Mouse (Mus musculus) ovary, postnatal 14 days (tissue): ENCODE measurements around the gene Ucp2.
"Not testable (repeated sequence)": the region's sequence is repeated elsewhere in the genome, so short reads cannot be mapped to it uniquely, and the experiment has no call there.

Source experiments
- DNase-seq: peaks from one replicate; pipeline ENCODE4 v3.0.0; 2022; ENCODE audit warnings: low spot score

Ucp2 gene

DNA sequence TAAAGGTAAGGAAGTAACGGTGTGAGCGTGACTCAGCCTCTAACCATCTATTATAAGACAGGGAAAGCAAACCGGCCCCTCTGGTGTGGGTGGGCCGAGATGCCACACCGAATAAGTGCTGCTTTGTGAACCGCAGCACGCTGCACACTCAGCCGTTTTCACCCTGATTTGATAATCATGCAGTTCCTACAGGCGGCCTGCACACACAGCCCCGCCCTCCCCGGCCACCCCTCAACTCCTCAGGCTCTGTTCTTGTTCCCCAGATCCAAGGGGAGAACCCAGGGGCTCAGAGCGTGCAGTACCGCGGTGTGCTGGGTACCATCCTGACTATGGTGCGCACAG is 13.3 kb upstream of the Ucp2 start:
- no peak for DNase-seq

DNA sequence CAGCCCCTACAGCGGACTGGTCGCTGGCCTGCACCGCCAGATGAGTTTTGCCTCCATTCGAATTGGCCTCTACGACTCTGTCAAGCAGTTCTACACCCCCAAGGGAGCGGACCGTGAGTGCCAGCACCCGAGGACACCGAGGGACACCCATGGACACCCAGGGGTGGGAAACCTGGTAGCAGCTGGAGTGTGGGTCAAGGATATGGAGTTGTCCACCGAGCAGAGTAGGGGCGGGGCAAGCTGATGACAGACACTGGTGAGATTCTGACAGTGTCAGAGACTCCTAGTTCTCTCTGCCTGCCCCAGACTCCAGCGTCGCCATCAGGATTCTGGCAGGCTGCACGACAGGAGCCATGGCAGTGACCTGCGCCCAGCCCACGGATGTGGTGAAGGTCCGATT is 13.0 kb upstream of the Ucp2 start:
- DNase-seq: no peak

DNA sequence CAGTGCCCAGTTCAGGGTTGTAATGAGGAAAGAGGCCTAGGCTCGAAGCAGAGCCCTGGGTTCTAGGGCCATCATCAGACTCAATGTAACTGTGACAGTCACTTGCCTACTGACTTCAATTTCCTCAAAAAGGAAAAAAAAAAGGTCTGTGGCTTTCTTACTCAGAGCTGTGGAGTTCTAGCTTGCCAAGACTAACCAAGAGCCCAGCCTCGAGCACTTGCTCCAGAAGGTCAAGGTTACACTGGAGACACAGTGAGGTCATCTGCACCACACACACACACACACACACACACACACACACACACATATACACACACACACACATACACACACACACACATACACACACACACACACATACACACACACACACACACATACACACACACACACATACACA is 11.1 kb upstream of the Ucp2 start:
- not testable (repeated sequence) for DNase-seq

DNA sequence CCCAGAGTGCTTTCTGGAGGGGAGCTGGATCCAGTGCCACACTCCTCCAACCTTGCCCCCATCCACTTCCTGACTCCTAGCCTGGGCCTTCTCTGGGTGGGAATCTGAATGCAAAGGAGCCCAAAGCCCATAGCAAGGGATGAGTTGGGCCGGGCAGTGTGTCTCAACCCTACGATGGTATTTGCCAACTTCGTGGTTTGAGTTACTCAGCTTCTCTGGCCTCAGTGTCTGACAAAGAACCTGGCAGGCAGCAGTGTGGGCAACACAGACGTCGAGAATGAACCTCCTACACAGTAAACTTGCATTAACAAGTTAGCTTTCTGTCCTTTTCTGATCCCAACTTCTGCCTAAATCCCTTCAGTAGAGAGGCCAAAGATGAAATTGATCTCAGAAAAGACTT is 8.6 kb upstream of the Ucp2 start:
- DNase-seq: no peak

DNA sequence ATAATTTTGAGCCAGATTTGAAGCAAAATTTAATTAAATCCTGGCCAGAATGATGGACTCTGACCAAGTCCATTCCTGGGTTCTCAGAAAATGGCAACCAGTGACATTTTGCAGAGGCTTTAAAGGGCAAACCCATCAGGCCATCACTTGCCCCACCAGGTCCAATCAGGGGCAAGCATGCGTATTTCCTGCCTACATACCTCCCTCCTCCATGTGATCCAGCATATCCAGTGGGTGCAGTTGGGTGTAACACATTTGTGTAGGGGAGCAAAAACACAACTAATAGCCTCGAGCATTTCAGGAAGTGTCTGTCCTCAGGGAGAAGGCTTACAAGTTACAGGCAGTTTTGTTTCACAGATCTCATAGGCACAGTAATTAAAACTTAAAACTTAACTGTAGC is 5.8 kb upstream of the Ucp2 start:
- DNase-seq: no peak

DNA sequence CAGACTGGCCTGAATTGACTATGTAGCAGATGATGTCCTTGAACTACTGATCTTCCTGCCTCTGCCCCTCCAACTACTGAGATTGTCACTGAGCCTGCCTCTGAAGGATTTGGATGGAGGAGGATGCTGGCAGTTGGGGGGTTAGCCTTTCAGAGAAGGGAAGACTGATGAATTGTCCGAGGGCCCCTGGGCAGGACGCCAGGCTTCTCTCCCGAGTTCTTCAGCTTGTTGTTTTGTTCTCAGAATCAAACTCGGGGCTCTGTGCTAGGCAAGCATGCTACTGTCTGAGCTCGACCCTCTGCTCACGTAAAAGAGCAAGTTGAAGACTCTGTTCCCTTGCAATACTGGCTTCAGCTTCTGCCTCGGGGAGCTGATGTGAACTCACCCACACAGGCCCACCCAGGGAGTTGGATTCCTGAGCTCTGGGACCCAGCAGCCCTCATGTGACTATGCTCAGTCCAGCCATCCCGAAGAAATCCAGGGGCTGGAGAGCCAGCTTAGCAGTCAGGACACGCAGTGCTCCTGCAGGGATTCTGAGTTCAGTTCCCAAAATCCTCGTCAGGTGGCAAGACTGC is 4.6 kb upstream of the Ucp2 start:
- no peak for DNase-seq

DNA sequence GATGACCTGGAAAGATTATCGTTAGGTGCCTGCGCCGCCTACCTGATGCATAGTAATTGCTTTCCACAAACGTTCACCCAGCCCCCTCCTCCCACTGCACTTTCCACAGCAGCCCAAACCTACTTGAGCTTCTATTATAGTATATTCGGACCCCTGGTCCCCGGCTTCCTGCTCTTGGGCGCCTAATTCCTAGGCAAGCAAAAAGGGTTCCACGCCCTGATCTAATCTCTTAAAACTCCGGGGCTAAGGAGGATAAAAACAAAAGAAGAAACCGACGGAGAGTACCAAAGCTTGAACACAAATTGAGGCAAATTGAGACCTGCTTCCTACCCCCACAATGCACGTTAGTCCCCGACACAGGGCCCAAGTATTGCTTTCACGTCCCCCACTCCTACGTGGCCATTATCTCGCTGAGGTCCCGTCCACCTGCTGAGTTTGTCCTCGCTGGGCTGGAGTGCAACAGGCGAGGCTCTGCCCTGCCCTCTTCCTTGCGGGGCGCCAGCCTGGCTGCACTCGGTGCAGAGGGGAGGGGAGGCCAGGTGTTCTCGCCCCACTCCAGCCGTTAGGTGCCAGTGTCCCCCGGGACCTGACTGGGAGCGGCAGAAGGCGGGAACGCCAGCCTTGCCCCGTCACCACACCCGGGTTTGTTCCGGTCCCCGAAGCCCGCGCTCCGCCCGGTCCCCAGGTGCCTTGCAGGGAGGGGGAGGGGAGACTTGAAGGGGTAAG is 583 bp upstream of the Ucp2 start:
- no peak for DNase-seq

DNA sequence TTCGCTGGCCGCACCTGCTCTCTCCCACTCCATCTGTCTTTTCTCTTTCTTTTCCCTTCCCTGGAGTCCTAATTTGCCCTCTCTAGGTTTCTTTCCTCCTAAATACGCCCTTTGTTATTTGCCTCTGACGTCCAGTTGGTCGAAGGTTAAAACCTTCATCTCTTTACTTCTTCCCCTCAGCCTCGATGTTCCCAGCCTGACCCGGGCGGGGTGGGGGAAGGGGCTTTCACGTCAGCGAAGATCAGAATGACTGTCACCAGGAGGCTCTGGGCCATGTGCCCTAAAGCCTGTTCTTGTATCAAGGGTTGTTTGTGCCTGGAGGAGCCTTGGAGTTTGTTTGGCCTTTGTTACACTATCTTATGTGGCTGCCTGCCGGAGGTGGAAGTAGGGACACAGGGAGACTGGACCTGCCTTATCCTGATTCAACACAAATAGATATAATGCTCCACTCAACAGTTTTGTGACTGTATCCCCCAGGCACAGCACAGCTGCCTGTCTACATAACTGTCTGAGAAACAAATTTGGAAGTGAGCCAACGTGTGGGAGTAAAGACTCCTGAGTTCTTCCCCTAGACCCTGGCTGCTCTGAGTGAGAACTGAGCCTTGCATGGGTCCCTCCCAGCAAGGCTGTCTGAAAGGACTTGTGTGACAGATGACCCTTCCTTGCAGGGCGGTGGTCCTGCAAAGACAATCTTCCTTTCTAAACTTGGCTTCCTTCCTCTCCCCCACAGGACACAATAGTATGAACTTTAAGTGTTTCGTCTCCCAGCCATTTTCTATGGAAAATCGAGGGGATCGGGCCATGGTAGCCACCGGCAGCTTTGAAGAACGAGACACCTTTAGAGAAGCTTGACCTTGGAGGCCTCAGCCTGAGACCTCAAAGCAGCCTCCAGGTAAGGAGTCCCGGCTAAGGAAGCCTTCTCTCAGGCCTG is 612 bp downstream of the Ucp2 start:
- no peak for DNase-seq

DNA sequence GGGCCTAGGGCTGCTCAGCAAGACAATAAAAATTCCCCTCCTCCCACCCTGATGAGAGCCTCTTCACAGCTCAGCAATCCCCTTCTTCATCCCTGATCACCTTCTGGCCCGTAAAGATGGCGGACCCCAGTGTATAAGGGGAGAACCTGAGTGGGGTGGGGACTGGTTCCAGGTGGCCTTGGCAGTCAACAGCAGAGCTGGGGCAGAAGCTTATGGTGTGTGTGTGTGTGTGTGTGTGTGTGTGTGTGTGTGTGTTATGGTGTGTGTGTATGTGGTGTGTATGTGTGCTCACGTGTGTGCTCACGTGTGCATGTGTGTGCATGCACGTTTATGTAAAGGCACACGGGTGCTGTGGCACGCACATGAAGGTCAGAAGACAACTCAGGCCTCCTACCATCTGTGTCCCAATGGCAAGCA is 1.3 kb downstream of the Ucp2 start:
- DNase-seq: no peak

DNA sequence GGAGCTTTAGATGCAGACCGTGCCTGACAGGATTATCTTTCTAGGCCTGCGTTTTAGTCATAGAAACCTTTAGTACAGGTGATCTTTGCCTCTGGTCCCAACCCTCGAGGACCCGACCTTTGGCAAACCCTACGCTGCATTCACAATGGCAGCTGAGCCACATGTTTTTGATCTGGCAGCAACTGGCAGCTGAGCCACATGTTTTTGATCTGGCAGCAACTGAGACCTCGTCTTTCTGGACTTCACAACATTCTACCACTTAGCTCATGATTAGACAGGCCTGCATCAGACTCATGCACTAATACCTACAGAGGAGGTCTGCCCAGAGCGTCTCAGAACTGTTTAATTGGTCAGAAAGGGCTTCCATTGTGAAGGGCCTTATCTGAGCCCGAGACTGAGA is 1.9 kb downstream of the Ucp2 start:
- no peak for DNase-seq

DNA sequence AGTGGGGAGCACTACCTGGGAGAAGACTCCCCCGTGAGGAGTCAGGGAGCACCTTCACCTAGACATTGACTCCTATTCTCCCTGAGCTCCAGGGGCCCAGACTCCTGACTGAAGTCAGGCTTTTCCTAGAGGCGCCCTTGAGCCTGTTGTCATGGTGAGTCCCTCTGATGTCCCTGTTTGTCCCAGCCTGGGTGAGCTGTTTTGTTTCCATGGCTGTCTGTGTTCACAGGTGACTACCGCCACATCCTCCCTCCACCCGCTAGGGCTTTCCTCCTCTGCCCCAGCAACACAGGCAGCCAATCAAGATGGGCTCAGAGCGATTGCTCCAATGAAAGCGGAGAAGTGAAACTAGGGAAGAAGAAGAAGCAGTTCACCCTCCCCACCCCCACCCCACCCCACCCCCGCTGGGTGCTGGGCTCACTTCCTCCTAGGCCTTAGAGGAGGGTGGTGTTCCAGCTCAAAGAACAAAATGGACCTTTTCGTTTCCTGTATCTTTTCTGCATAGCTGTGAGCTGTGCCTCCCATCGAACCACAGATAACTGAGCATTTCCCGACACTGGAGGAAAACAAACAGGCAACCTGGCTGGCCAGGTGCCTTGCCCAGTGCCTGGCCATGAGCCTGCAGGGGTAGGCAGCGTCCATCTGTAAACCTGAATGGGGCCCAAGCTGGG is 2.6 kb downstream of the Ucp2 start:
- no peak for DNase-seq

DNA sequence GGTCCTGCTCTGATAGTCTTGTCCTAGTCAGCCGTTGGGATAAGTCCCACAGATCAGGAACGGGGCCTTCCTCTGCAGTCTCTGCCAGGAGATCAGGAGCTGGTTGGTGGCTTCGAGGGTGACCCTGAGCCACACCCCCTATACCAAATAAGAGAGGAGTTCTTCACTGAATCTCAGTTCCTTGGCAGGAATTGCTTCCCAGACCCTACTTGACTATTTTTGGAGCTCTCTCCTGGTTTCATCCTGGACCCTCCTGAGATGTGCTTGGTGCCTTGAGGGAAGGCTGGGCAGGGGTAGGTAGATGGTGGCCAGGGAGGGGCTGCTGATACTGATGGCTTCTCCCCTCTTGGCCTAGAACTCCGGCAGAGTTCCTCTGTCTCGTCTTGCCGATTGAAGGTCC is 3.2 kb downstream of the Ucp2 start:
- DNase-seq: no peak

DNA sequence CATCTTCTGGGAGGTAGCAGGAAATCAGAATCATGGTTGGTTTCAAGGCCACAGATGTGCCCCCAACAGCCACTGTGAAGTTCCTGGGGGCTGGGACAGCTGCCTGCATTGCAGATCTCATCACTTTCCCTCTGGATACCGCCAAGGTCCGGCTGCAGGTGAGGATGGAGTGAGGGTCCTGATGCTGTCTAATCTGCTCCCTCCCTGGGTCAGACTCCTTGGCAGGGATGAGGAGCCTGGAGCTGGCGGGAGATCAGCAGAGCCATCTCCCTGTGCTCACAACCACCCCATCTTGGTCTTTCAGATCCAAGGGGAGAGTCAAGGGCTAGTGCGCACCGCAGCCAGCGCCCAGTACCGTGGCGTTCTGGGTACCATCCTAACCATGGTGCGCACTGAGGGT is 3.7 kb downstream of the Ucp2 start:
- no peak for DNase-seq

DNA sequence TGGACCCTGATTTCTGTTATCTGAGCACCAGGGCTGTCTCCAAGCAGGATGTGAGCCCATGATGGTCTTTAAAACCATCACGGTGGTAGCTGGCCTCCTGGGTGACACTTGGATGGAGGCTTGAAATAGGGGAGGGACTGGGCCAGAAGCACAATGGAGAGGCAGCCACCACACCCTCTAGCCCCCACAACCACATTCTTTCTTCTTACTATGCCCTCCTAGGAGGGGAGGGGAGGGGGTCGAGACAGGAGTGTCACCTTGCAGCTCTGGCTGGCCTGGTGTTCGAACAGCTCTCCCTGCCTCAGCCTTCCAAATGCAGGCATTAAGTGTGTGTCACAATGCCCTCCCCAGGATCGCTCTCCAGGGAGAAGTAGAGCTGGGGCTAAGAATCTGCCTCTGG is 4.3 kb downstream of the Ucp2 start:
- DNase-seq: no peak

DNA sequence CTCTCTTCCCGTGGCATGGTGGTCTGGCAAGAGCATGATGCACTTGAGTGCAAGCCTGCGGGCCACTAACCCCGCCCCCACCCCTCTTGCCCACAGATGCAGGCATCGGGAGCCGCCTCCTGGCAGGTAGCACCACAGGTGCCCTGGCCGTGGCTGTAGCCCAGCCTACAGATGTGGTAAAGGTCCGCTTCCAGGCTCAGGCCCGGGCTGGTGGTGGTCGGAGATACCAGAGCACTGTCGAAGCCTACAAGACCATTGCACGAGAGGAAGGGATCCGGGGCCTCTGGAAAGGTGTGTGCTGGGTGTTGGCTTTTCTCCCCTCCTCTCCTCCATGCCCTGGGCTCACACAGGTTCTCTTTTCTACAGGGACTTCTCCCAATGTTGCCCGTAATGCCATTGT is 4.8 kb downstream of the Ucp2 start:
- DNase-seq: no peak

DNA sequence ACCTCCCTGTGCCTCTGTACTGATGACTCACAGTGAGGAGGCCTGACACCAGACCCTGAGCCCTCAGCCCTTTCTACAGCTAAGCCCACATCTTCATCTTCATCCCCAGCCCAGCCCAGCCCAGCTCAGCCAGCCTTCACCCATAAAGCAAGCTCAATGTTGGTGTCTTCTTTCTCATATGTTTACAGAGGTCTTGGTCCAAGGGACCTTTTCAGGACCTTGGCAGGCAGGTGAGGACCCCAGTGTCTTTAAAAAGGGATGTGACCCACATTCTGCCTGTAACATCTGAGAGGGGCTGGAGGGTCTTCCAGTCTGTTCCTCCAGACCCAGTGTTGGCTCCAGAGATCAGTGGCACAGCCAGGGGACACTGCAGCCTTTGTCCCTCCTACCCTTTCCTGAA is 6.3 kb downstream of the Ucp2 start:
- DNase-seq: no peak

DNA sequence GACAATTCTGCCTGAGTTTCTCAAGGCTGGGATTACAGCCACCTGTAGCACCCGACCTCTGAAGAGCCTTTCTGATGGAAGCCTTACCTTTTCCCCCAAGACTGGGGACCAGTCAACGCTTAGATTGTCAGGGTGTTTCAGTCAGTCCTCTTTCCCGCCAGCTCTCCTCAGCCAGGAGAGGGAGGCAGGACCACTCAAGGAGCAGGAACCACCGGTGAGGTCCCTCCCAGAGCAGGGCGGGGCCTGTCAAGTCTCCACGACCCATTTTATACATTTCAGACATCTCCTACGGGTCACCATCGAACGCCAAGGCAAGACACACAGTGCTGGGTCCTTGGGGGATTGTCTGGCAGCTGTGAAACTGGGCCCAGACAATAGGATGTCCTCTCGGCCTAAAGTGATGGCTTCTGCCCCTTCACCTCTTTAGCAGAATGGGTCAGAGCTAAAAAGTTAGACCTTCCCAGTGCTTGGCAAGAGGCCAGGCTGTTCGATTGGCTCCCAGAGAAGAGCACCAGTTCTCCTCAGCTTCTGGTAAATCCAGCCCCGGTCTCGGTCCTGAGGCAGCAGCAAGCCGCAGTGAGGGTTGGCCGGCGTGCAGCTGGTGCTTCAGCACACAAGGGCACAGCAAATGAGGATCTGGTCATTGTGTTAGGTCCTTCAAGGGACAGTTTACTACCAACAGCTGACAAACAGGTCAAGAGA is 7.3 kb downstream of the Ucp2 start:
- DNase-seq: no peak

DNA sequence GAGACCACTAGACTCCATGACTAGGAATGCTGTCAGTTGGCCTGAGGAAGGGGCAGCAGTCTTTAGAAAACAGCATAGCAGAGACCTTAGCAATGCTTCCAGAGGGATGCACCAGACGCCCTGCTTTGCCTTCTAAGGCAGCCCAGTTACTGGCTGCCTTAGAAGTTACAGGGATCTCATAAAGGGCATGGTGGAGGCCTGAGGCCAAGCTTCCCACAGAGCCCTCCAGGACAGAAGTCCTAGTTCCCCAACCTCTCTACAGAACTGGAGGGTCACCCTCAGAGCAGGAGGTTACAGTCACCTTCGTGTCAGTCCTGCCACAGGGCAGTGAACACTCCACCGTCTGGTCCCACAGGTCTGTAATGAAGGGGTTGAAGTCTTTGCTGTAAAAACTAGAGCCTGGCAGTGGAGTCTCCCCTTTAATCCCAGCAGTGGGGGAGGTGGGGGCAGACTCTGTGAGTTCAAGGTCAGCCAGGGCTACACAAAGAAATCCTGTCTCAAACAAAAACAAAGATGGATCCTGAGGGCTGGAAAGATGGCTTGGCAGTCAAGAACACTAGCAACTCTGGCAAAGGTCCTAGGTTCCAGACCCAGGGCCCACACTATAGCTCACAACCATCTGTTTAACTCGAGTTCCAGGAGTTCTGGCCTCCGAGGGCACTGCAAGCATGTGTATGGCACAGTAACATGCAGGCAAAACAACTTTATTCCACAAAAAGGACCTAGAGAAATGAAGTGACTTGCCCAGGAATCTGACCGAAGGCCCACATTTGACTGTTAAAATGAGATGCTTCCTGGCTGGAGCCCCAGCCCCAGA is 8.1 kb downstream of the Ucp2 start:
- no peak for DNase-seq

DNA sequence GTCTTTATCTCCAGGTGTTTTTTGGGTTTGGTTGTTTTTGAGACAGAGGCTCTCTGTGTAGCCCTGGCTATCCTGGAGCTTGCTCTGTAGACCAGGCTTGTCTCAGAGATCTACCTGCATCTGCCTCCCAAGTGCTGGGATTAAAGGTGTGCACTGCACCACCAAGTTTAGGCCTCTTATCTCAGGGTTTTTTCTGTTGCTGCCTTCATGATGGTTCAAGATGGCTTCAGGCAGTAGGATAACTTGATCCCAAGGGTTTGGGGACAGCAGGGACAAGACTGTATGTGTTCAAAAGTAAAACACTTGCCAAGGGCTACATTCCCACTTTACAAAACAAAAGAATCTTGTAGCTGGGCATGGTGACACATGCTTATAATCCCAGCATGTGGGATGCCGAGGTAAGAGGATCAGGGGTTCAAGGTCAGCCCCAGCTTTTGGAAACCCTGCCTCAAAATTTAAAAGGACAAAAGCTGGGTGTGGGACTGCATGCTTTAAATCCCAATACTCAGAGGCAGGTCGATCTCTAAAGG is 8.8 kb downstream of the Ucp2 start:
- DNase-seq: no peak

DNA sequence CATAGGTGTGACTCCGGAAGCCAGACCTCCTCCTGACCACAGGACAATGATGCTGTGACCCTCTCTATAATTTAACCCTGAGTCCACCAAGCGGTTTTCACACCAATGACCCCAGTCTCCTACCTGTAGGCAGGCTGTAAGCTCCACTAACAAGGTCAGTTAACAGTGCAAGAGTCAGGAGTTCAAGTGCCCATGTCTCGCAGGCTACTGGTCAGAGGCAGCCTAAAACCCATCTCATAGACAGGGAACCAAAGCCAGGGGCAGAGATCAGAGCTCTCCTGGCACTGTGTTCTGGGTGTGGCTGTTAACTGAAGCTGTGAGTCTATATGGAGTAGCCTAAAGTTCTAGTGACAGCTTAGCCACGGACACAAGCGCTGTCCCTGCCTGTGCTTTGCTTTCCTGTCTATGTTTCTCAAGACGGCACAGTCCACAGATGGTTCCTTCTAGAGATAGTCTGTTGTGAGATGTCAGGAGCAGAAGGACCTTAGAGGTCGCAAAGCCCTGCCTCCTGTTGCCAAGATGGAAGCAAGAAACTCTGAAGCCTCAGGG is 9.3 kb downstream of the Ucp2 start:
- no peak for DNase-seq

DNA sequence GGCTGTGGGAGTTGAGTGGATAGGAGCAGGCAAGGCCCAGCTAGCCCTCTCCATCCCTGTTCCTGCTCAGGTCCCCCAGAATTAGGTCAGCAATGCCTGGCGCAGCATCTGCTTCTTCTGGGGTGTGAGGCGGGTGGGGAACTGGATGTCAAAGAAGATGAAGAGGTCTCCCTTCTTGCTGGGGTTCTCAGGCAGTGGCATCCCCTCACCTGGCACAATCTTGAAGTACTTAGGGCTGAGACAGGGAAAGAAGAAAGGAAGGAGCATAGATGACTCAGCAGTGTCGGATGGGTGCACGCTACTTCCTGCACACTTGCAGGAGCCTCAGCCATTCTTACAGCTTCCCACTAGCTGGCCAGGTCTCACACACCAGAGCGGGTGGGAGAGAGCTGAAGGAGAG is 9.9 kb downstream of the Ucp2 start:
- no peak for DNase-seq
